Mouse (Mus musculus): ENCODE measurements at regions not wholly inside any gene's neighbourhood (a gene's known extent, or its start where the extent isn't known, plus 50 kb on each side); places are given as distances from the start of the nearest gene placed in this dataset.
A peak's percentile ranks its signal among the peaks of the same experiment; 100 is the strongest.

DNA sequence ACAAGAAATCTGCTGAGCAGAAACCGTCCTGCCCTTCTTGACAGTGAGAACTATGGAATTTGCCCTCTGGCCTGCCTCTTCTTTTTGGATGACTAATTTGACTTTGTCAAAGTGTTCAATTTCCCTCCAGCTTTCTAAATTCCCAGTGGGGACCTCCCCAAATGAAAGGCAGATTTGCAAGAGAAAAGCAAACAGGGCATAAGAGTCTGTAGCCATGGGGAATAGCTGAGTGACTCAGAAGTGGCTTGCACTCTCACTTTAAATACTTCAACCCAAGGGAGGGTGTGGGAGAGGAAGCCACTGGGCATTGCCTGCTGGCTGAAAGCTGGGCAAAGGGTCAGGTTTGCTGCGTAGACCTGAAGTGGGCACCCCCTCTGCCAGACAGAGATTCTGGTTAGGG lies 220.7 kb upstream of the Prok2 start:
- no peaks in the 10 kb centered on the region for H3K9me3 ChIP-seq (ENCODE audit: control insufficient read depth, low read length)
- no peak for ATAC-seq
- no peak overlapping the region for H3K9ac ChIP-seq (replicated peaks; ENCODE audit: low read depth, low read length)
- no peaks in the 10 kb centered on the region for H3K4me1 ChIP-seq (replicated peaks; ENCODE audit: control insufficient read depth, insufficient read depth, low read length)
- WGBS, result 67% methylated on average over 2 of the region's 2 CpGs
- H3K4me2 ChIP-seq (ENCODE audit: low read length), result no peak overlapping the region
- no peak overlapping the region for H3K27ac ChIP-seq (ENCODE audit: low read length)
- no peak overlapping the region for H3K4me3 ChIP-seq (replicated peaks; ENCODE audit: low read length)
- no peaks in the 10 kb centered on the region for H3K27me3 ChIP-seq (replicated peaks; ENCODE audit: control insufficient read depth, insufficient read depth, low read length)
- no peaks in the 10 kb centered on the region for H3K36me3 ChIP-seq (ENCODE audit: control insufficient read depth, insufficient read depth)

GRCm38 (mm10) chr6:99946481-99946880 lies 220.3 kb upstream of the Prok2 start:
- 80% methylated on average over 3 of the region's 3 CpGs for WGBS
- Histone ChIP-seq H3K4me3 (replicated peaks; ENCODE audit: low read length) (no peak overlapping the region), H3K36me3 (ENCODE audit: control insufficient read depth, insufficient read depth) (no peaks in the 10 kb centered on the region), H3K4me1 (replicated peaks; ENCODE audit: control insufficient read depth, insufficient read depth, low read length) (no peaks in the 10 kb centered on the region), H3K9me3 (ENCODE audit: control insufficient read depth, low read length) (no peaks in the 10 kb centered on the region), H3K4me2 (ENCODE audit: low read length) (no peak overlapping the region), H3K27me3 (replicated peaks; ENCODE audit: control insufficient read depth, insufficient read depth, low read length) (no peaks in the 10 kb centered on the region), H3K9ac (replicated peaks; ENCODE audit: low read depth, low read length) (no peak overlapping the region), H3K27ac (ENCODE audit: low read length) (no peak overlapping the region)
- no peak for ATAC-seq

DNA sequence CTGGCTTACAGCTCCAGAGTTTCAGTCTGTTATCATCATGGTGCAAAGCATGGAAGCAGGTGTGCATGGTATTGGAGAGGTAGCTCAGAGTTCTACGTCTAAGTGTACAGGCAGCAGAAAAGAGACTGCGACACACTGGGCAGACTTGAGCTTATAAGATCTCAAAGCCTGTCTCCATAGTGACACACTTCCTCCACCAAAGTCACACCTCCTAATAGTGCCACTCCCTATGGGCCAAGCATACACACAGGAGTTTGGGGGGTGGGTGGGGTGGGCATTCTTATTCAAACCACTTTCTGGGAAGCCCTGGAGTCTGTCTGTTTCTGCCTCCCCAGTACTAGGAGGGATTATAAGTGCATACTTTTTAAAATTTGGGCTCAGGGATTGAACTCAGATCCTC lies 219.5 kb upstream of the Prok2 start:
- H3K4me2 ChIP-seq (ENCODE audit: low read length), result no peak overlapping the region
- 84% methylated on average over 2 of the region's 2 CpGs for WGBS
- no peak overlapping the region for H3K4me3 ChIP-seq (replicated peaks; ENCODE audit: low read length)
- H3K27ac ChIP-seq (ENCODE audit: low read length), result no peak overlapping the region
- H3K4me1 ChIP-seq (replicated peaks; ENCODE audit: control insufficient read depth, insufficient read depth, low read length), result no peaks in the 10 kb centered on the region
- no peaks in the 10 kb centered on the region for H3K27me3 ChIP-seq (replicated peaks; ENCODE audit: control insufficient read depth, insufficient read depth, low read length)
- H3K36me3 ChIP-seq (ENCODE audit: control insufficient read depth, insufficient read depth), result no peaks in the 10 kb centered on the region
- no peak overlapping the region for H3K9ac ChIP-seq (replicated peaks; ENCODE audit: low read depth, low read length)
- H3K9me3 ChIP-seq (ENCODE audit: control insufficient read depth, low read length), result no peaks in the 10 kb centered on the region
- ATAC-seq, result no peak

- no peak for ATAC-seq
- Histone ChIP-seq H3K27me3 (replicated peaks; ENCODE audit: control insufficient read depth, insufficient read depth, low read length) (no peaks in the 10 kb centered on the region), H3K4me1 (replicated peaks; ENCODE audit: control insufficient read depth, insufficient read depth, low read length) (no peaks in the 10 kb centered on the region; the same call in 1 of the 2 replicates), H3K9ac (replicated peaks; ENCODE audit: low read depth, low read length) (no peak overlapping the region), H3K9me3 (ENCODE audit: control insufficient read depth, low read length) (no peaks in the 10 kb centered on the region), H3K4me2 (ENCODE audit: low read length) (no peak overlapping the region), H3K27ac (ENCODE audit: low read length) (no peak overlapping the region), H3K4me3 (replicated peaks; ENCODE audit: low read length) (no peak overlapping the region), H3K36me3 (ENCODE audit: control insufficient read depth, insufficient read depth) (no peaks in the 10 kb centered on the region)
- WGBS, result 80% methylated on average over 1 of the region's 1 CpGs
Observed at GRCm38 (mm10) chr6:99942958-99943357, 216.8 kb upstream of the Prok2 start.

DNA sequence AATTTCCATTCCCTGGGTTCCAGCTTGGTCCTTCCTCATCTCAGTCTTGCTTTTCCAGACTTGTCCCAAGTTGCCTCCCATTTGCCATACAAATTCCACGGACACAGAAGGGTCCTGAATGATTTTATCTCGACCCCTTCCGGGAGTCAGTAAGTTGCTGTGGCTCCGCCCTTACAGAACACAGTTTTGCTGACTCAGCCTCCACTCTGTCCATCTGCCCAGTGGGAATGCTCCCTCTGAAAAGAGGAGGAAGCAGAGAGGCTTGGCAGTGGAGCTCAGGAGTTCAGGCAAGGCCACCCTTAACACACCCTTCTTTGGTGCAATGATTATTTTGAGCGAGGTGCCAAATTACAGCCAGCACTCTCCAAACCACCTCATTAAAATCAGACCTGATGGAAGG lies 213.9 kb upstream of the Prok2 start:
- Histone ChIP-seq H3K27me3 (replicated peaks; ENCODE audit: control insufficient read depth, insufficient read depth, low read length) (no peaks in the 10 kb centered on the region), H3K9ac (replicated peaks; ENCODE audit: low read depth, low read length) (no peak overlapping the region), H3K27ac (ENCODE audit: low read length) (no peak overlapping the region), H3K4me1 (replicated peaks; ENCODE audit: control insufficient read depth, insufficient read depth, low read length) (peaks cover 4% of the 10 kb centered on the region; the same call in 1 of the 2 replicates), H3K9me3 (ENCODE audit: control insufficient read depth, low read length) (no peaks in the 10 kb centered on the region), H3K4me3 (replicated peaks; ENCODE audit: low read length) (no peak overlapping the region), H3K4me2 (ENCODE audit: low read length) (no peak overlapping the region), H3K36me3 (ENCODE audit: control insufficient read depth, insufficient read depth) (no peaks in the 10 kb centered on the region)
- ATAC-seq, result no peak
- WGBS, result 71% methylated on average over 5 of the region's 5 CpGs

DNA sequence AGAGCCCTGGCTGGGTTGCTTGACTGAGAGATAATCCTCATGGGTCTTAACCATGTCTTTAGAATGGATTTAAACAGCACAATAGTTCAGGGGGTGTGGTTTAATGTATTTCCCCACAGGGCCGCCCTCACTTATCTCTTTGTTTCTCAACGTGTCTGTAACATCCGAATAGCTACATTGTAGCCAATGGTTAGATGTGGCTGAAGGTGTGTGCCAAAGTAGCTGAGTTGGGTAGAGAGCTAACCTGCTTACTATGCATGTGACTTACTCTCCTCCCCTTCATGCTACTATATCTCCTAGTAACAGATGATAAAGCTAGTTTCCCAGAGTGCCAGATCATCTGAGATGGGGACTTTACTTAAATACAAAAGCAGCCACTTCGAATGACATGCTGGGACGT lies 213.2 kb upstream of the Prok2 start:
- WGBS, result 43% methylated on average over 5 of the region's 5 CpGs
- Histone ChIP-seq H3K36me3 (ENCODE audit: control insufficient read depth, insufficient read depth) (no peaks in the 10 kb centered on the region), H3K4me2 (ENCODE audit: low read length) (no peak overlapping the region), H3K9me3 (ENCODE audit: control insufficient read depth, low read length) (no peaks in the 10 kb centered on the region), H3K27ac (ENCODE audit: low read length) (no peak overlapping the region), H3K9ac (replicated peaks; ENCODE audit: low read depth, low read length) (no peak overlapping the region), H3K4me1 (replicated peaks; ENCODE audit: control insufficient read depth, insufficient read depth, low read length) (peaks cover 6% of the 10 kb centered on the region), H3K27me3 (replicated peaks; ENCODE audit: control insufficient read depth, insufficient read depth, low read length) (no peaks in the 10 kb centered on the region), H3K4me3 (replicated peaks; ENCODE audit: low read length) (no peak overlapping the region)
- ATAC-seq, result no peak

DNA sequence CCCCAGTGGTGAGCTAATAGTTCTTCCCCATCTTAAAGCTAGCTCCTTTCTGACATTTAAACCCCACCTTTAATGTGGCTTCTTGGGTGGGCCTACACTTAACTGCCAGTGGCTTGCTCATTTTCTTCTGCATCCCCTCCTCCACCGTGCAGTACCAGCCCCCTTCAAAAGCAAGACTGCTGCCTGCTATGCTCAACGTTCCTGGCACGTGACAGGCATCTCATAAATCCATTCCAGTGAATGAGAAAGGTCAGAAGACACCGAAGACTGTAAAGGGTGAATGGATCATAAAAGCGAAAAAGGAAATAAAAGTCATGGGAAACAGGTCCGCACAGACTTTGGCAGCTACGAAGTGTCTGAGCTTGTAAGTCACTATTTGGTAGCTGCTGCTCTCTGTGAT lies 212.8 kb upstream of the Prok2 start:
- H3K9me3 ChIP-seq (ENCODE audit: control insufficient read depth, low read length), result no peaks in the 10 kb centered on the region
- ATAC-seq, result no peak
- H3K9ac ChIP-seq (replicated peaks; ENCODE audit: low read depth, low read length), result no peak overlapping the region
- peaks cover 10% of the 10 kb centered on the region for H3K4me1 ChIP-seq (replicated peaks; ENCODE audit: control insufficient read depth, insufficient read depth, low read length)
- no peak overlapping the region for H3K4me2 ChIP-seq (ENCODE audit: low read length)
- H3K27me3 ChIP-seq (replicated peaks; ENCODE audit: control insufficient read depth, insufficient read depth, low read length), result no peaks in the 10 kb centered on the region
- no peak overlapping the region for H3K4me3 ChIP-seq (replicated peaks; ENCODE audit: low read length)
- WGBS, result 48% methylated on average over 7 of the region's 7 CpGs
- no peaks in the 10 kb centered on the region for H3K36me3 ChIP-seq (ENCODE audit: control insufficient read depth, insufficient read depth)
- H3K27ac ChIP-seq (ENCODE audit: low read length), result no peak overlapping the region

DNA sequence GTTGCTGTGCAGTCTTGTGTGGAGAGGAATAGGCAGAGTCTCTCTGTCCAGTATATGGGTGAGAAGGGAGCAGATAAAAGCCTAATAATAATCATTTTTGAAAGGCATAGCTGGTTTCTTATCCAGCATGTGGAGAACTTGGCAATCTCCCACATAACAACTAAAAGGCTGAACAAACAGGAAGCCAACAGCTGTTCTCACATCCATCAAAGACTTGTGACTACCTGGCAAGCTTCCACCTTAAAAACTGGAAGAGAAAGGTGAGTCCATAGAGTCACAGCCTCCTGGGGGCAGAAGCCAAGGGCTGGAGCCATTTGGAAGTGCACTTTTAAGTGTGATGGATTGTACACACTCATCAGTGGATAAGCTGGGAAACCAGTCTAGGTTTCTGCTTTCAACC lies 210.5 kb upstream of the Prok2 start:
- Histone ChIP-seq H3K36me3 (ENCODE audit: control insufficient read depth, insufficient read depth) (no peaks in the 10 kb centered on the region), H3K9ac (replicated peaks; ENCODE audit: low read depth, low read length) (no peak overlapping the region), H3K4me2 (ENCODE audit: low read length) (no peak overlapping the region), H3K4me1 (replicated peaks; ENCODE audit: control insufficient read depth, insufficient read depth, low read length) (peaks cover 20% of the 10 kb centered on the region), H3K4me3 (replicated peaks; ENCODE audit: low read length) (no peak overlapping the region), H3K27me3 (replicated peaks; ENCODE audit: control insufficient read depth, insufficient read depth, low read length) (no peaks in the 10 kb centered on the region), H3K9me3 (ENCODE audit: control insufficient read depth, low read length) (no peaks in the 10 kb centered on the region), H3K27ac (ENCODE audit: low read length) (no peak overlapping the region)
- ATAC-seq, result no peak

DNA sequence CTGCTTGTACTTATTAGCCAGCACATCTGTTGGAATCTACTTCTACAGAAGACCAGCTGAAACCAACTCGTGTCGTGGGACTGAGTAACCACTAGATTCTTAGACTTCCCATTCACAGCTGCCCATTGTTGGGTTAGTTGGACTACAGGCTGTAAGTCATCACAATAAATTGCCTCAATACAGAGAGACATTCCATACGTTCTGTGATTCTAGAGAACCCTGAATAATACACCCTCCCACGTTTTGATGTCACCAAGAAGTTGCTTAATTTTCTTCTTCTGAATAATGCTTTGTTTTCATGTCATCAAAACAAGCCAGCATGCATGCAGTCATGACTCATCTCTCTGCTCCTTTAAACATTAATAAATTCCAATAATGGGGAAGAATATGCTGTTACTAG lies 209.2 kb upstream of the Prok2 start:
- Histone ChIP-seq H3K9ac (replicated peaks; ENCODE audit: low read depth, low read length) (no peak overlapping the region), H3K4me2 (ENCODE audit: low read length) (no peak overlapping the region), H3K4me1 (replicated peaks; ENCODE audit: control insufficient read depth, insufficient read depth, low read length) (peaks cover 20% of the 10 kb centered on the region), H3K27me3 (replicated peaks; ENCODE audit: control insufficient read depth, insufficient read depth, low read length) (no peaks in the 10 kb centered on the region), H3K27ac (ENCODE audit: low read length) (no peak overlapping the region), H3K9me3 (ENCODE audit: control insufficient read depth, low read length) (no peaks in the 10 kb centered on the region), H3K36me3 (ENCODE audit: control insufficient read depth, insufficient read depth) (no peaks in the 10 kb centered on the region), H3K4me3 (replicated peaks; ENCODE audit: low read length) (no peak overlapping the region)
- no peak for ATAC-seq
- WGBS, result 87% methylated on average over 4 of the region's 4 CpGs

DNA sequence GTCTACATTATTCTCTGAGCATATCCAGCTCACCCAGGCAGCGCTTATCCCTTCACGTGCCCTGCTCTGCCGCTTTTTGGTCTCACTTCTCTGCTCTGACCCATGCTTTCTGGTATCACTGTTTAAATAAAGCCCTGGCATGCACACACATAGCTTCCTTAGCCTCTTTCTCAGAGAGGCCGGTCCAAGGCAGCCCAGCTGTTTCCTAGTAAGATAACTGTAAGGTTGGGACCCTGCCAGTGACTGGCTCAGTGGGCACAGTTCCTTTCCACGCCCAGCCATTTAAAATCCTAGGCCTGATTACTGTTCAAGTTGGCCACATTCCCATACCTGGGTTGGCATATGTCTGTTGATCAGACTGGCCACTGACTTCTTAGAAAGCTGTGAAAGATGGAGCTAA lies 208.2 kb upstream of the Prok2 start:
- peaks cover 20% of the 10 kb centered on the region for H3K4me1 ChIP-seq (replicated peaks; ENCODE audit: control insufficient read depth, insufficient read depth, low read length)
- no peaks in the 10 kb centered on the region for H3K27me3 ChIP-seq (replicated peaks; ENCODE audit: control insufficient read depth, insufficient read depth, low read length)
- no peak overlapping the region for H3K4me2 ChIP-seq (ENCODE audit: low read length)
- H3K9ac ChIP-seq (replicated peaks; ENCODE audit: low read depth, low read length), result no peak overlapping the region
- H3K27ac ChIP-seq (ENCODE audit: low read length), result no peak overlapping the region
- 0 out of 2 replicates have a peak, but pooled peaks have one; percentile 24 for ATAC-seq
- H3K4me3 ChIP-seq (replicated peaks; ENCODE audit: low read length), result no peak overlapping the region
- no peaks in the 10 kb centered on the region for H3K9me3 ChIP-seq (ENCODE audit: control insufficient read depth, low read length)
- 55% methylated on average over 5 of the region's 5 CpGs for WGBS
- H3K36me3 ChIP-seq (ENCODE audit: control insufficient read depth, insufficient read depth), result no peaks in the 10 kb centered on the region
